Mouse (Mus musculus) limb, embryonic 14.5 days (tissue): Measurements from ENCODE around the gene Crtac1. TPM values are rescaled to one million over a fixed set of nuclear protein-coding genes. Genes with fewer than 3 reads are reported as not detected.

ENCODE experiments used
- ATAC-seq: fragments of 200-750 bp; cut with Nextera tagmentation; 2 replicates; pipeline ENCODE4 v1.8.0; 2017; ENCODE audit warnings: low read depth, moderate number of reproducible peaks, moderate TSS enrichment; ENCODE audit not compliant: low FRiP score
- DNase-seq: peaks from one replicate; pipeline ENCODE4 v3.0.0-alpha.2; 2015; ENCODE audit warnings: low spot score
- H3K27ac ChIP-seq: fragments of 300-500 bp; sonication (generic); replicated peaks from 2 replicates; pipeline ENCODE4 v1.5.1; 2014; ENCODE audit warnings: low read depth, mild to moderate bottlenecking, low read length, moderate library complexity, mixed read lengths
- H3K27me3 ChIP-seq: fragments of 300-500 bp; sonication (generic); 2 replicates; pipeline ENCODE4 v1.6.1; 2014; ENCODE audit warnings: low read length, mixed read lengths; ENCODE audit not compliant: control insufficient read depth, insufficient read depth
- H3K36me3 ChIP-seq: fragments of 300-500 bp; sonication (generic); 2 replicates; pipeline ENCODE4 v1.6.1; 2014; ENCODE audit warnings: mild to moderate bottlenecking, low read length, moderate library complexity, mixed read lengths; ENCODE audit not compliant: control insufficient read depth, insufficient read depth
- H3K4me1 ChIP-seq: fragments of 300-500 bp; sonication (generic); 2 replicates; pipeline ENCODE4 v1.6.1; 2014; ENCODE audit warnings: antibody characterized with exemption, low read length, mixed read lengths; ENCODE audit not compliant: control insufficient read depth, insufficient read depth
- H3K4me2 ChIP-seq: fragments of 300-500 bp; sonication (generic); replicated peaks from 2 replicates; pipeline ENCODE4 v1.6.1; 2014; ENCODE audit warnings: low read depth, mild to moderate bottlenecking, low read length, moderate library complexity; ENCODE audit not compliant: severe bottlenecking
- H3K4me3 ChIP-seq: fragments of 300-500 bp; sonication (generic); replicated peaks from 2 replicates; pipeline ENCODE4 v1.5.1; 2014; ENCODE audit warnings: low read length
- H3K9ac ChIP-seq: fragments of 300-500 bp; sonication (generic); 2 replicates; pipeline ENCODE4 v1.6.1; 2014; ENCODE audit warnings: mild to moderate bottlenecking, low read depth, low read length, moderate library complexity; ENCODE audit not compliant: severe bottlenecking
- H3K9me3 ChIP-seq: fragments of 300-500 bp; sonication (generic); 2 replicates; pipeline ENCODE4 v1.6.1; 2016; ENCODE audit warnings: low read length; ENCODE audit not compliant: control insufficient read depth
- POLR2A ChIP-seq: fragments of 200-500 bp; IDR thresholded peaks from 2 replicates; pipeline ENCODE4 v1.8.0; 2012; ENCODE audit warnings: inconsistent platforms, mild to moderate bottlenecking, moderate library complexity, borderline replicate concordance; ENCODE audit not compliant: insufficient read depth, insufficient read length; ENCODE audit errors: extremely low read depth
- WGBS: fragments of 180-500 bp; shearing (Covaris S2); extraction: QIAGEN DNeasy Blood & Tissue Kit; methylation state at CpG from one replicate; pipeline ENCODE4 v1.1.7; 2014; 5-methylcytosine and 5-hydroxymethylcytosine counted together
- polyA plus RNA-seq, 2 experiments: library from polyadenylated mRNA; depleted of rRNA in 1 of 2; stranded (reverse) in 1 of 2; unstranded in 1 of 2; fragments of >200 nt; fragmentation: Nextera tagmentation in 1 of 2; extraction: Ambion mirVana in 1 of 2; gene quantifications; 2 replicates each; pipeline versions ENCODE4 v1.2.1 to v1.2.3; 2012 to 2014

The Crtac1 gene
- polyA plus RNA-seq, 2 experiments, result 3.1 to 3.4 TPM

DNA sequence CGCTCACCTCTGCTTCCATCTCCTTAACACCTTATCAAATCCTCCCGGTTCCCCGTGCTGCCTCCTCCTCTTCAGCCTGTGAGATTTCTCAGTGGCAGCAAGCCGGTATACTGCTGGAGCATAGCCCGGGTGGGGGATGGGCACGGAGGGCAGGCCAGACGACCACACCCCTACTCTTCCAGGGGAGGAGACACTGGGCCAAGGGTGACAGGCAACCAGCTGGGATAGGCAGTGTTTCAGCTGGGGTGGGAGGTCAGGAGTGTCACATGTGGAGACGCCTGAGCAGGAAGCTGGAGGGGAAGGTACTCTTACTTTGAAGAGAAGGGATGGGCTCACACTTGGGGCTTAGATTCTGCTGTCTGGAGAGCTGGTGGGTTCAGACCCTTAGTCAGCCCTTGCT is 124.6 kb downstream of the Crtac1 start:
- Histone ChIP-seq H3K4me2 (no peak overlapping the region), H3K36me3 (no peaks in the 10 kb centered on the region), H3K27ac (no peak overlapping the region), H3K9ac (no peak overlapping the region), H3K4me1 (0 out of 2 replicates have a peak, but pooled peaks cover 3% of the 10 kb centered on the region), H3K27me3 (no peaks in the 10 kb centered on the region), H3K9me3 (no peaks in the 10 kb centered on the region), H3K4me3 (no peak overlapping the region)
- no peak for ATAC-seq
- no peak for DNase-seq
- TF ChIP-seq POLR2A, result no peak
- 6% methylated on average over 8 of the region's 8 CpGs for WGBS

DNA sequence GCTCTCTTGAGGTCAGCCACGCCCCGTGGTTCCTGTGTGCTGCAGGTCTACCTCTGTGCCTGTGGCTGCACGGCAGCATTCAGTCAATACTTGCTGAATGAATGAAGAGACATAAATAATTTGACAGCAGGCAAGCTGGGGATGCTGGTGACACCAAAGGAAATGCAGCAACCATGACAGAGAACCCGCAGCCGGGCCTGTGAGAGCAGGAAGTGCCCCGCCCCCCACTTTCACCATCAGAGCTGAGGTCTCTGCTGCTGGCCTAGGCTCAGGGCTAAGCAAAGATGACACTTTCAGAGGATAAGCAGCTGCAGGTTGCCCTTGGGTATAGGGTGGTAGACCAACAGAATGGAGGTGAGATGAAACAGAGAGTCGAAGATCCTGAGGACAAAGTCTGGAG is 125.4 kb downstream of the Crtac1 start:
- no peaks in the 10 kb centered on the region for H3K9me3 ChIP-seq
- H3K4me2 ChIP-seq, result no peak overlapping the region
- H3K27me3 ChIP-seq, result no peaks in the 10 kb centered on the region
- WGBS, result 39% methylated on average over 7 of the region's 7 CpGs
- H3K4me3 ChIP-seq, result no peak overlapping the region
- DNase-seq (no peak), ATAC-seq (no peak)
- 0 out of 2 replicates have a peak, but pooled peaks cover 3% of the 10 kb centered on the region for H3K4me1 ChIP-seq
- H3K36me3 ChIP-seq, result no peaks in the 10 kb centered on the region
- no peak overlapping the region for H3K9ac ChIP-seq
- no peak overlapping the region for H3K27ac ChIP-seq
- no peak for TF ChIP-seq POLR2A

- Histone ChIP-seq H3K27me3 (no peaks in the 10 kb centered on the region), H3K27ac (no peak overlapping the region), H3K4me3 (no peak overlapping the region), H3K4me2 (no peak overlapping the region), H3K9me3 (no peaks in the 10 kb centered on the region), H3K36me3 (no peaks in the 10 kb centered on the region), H3K4me1 (0 out of 2 replicates have a peak, but pooled peaks cover 3% of the 10 kb centered on the region), H3K9ac (no peak overlapping the region)
- ATAC-seq (no peak), DNase-seq (no peak)
- TF ChIP-seq POLR2A, result no peak
- 58% methylated on average over 8 of the region's 8 CpGs for WGBS
Measured at GRCm38 (mm10) chr19:42305746-42306145, 125.8 kb downstream of the Crtac1 start.

DNA sequence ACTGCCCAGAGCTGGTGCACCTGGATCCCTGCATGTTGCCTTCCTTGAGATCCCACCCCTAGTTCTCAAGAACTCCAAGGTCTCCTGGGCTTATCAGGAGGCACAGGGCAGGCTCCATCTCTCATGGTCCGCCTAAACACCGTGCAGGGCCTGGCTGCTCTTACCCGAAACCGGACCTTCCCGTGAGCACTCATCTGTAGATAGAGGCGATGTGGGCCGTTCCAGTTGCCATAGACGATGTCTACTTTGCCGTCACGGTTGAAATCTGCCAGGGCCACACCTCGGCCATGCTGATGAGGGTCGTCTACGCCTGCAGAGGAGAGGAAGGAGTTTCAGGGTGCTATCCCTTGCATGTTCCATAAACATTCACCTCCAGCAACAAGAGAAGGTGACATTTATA is 127.1 kb downstream of the Crtac1 start:
- TF ChIP-seq POLR2A, result no peak
- no peak overlapping the region for H3K4me3 ChIP-seq
- no peak overlapping the region for H3K4me2 ChIP-seq
- ATAC-seq, result no peak
- 0 out of 2 replicates have a peak, but pooled peaks cover 3% of the 10 kb centered on the region for H3K4me1 ChIP-seq
- H3K9ac ChIP-seq, result no peak overlapping the region
- no peaks in the 10 kb centered on the region for H3K27me3 ChIP-seq
- H3K9me3 ChIP-seq, result no peaks in the 10 kb centered on the region
- 89% methylated on average over 13 of the region's 13 CpGs for WGBS
- DNase-seq, result no peak
- no peak overlapping the region for H3K27ac ChIP-seq
- no peaks in the 10 kb centered on the region for H3K36me3 ChIP-seq

DNA sequence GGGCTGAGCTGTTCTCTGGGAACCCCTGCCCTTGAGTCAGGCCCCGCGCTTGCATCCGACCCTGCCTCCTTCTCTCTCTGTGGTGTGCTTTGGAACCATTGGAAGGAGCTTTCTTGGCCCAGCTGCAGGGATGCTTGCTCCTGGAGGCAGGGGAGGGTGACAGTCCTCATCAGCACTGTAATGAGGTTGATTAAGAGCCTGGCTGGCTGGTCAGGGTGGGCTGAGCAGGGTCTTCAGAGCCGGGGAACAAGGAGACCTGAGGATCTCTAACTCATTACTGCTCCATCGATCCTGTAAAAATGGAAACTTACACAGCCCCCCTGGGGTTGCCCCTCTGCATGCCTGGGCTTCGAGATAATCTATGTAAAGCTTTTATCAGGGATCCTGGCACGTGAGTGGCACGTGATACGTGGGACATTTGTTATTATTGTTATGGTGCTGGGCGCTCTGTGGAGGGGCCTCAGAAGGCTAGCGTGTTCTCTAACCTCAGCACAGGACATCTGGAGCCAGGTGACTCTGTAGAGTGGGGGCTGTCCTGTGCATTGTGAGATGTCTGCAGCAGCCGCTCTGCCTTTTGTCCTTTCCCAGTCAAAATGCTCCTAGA is 128.3 kb downstream of the Crtac1 start:
- DNase-seq, result no peak
- Histone ChIP-seq H3K4me2 (no peak overlapping the region), H3K36me3 (no peaks in the 10 kb centered on the region), H3K4me3 (no peak overlapping the region), H3K9ac (no peak overlapping the region), H3K9me3 (no peaks in the 10 kb centered on the region), H3K4me1 (0 out of 2 replicates have a peak, but pooled peaks cover 3% of the 10 kb centered on the region), H3K27me3 (no peaks in the 10 kb centered on the region), H3K27ac (no peak overlapping the region)
- TF ChIP-seq POLR2A, result no peak
- no peak for ATAC-seq
- WGBS, result 67% methylated on average over 12 of the region's 12 CpGs
